10 mouse cellular contexts compared by ENCODE assay signal in the genomic region with DNA sequence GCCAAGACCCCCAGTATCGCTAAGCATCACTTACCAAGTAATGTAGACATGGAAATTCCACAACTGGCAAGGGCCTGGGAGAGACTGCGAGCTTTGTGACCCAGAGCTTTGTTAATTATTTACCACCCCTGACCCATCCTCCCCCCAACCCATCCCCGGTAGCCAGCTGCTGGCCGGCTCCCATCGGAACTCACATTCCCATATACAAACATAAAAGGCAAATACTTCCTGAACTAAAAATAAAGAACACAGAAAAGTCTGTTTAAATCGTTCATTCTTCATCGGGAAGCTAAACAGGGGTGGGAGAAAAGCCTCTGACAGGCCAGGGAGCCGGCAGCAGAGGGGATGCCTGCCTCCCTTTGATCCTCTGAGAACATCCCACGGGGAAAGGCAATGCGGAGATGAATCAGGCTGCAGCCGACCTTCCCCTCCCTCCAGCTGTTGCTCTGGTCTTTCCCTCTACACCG.
DNase-seq lines count a peak whose midpoint lies in the region; ATAC-seq lines count a peak whose summit lies in the region.
"Had no signal": no experiment of that assay in that cellular context is flagged by ENCODE, and none has a peak within 500 bp of the region (broad histone marks: within the 10 kb centered on the region; RNA-seq: fewer than 3 reads in every experiment).

No protein-coding gene starts in this region.

- no peak overlapping the region for H3K9ac ChIP-seq in embryonic facial prominence, embryonic 12.5 days
- no peak overlapping the region for H3K9ac ChIP-seq in midbrain, embryonic 14.5 days (replicated peaks; ENCODE audit: low read length)
- no peak overlapping the region for H3K9ac ChIP-seq in forebrain, embryonic 16.5 days (replicated peaks; ENCODE audit: low read depth, low read length)

- ATAC-seq in embryonic facial prominence, embryonic 12.5 days (ENCODE audit: insufficient number of reproducible peaks, insufficient read depth, low FRiP score, low TSS enrichment): no peak
- no peak for ATAC-seq in midbrain, embryonic 14.5 days (ENCODE audit: low FRiP score, low TSS enrichment)
- ATAC-seq in forebrain, embryonic 16.5 days: no peak

- H3K4me1 ChIP-seq in embryonic facial prominence, embryonic 12.5 days: peaks cover 11% of the 10 kb centered on the region; the same call in 1 of the 2 replicates
- H3K4me1 ChIP-seq in midbrain, embryonic 14.5 days (ENCODE audit: control insufficient read depth, insufficient read depth, low read length): peaks cover 16% of the 10 kb centered on the region
- H3K4me1 ChIP-seq in forebrain, embryonic 16.5 days (replicated peaks; ENCODE audit: control insufficient read depth, insufficient read depth, low read length): 0 out of 2 replicates have a peak, but pooled peaks cover 4% of the 10 kb centered on the region

- no peaks in the 10 kb centered on the region for H3K27me3 ChIP-seq in embryonic facial prominence, embryonic 12.5 days
- H3K27me3 ChIP-seq in midbrain, embryonic 14.5 days (ENCODE audit: control insufficient read depth, insufficient read depth, low read length): no peaks in the 10 kb centered on the region
- H3K27me3 ChIP-seq in forebrain, embryonic 16.5 days (replicated peaks; ENCODE audit: control insufficient read depth, insufficient read depth, low read length): no peaks in the 10 kb centered on the region
- H3K27me3 ChIP-seq: megakaryocyte, embryonic 14.5 days had no signal

- DNase-seq in embryo, embryonic 10 days (ENCODE audit: low spot score): peak; percentile 47
- DNase-seq in kidney, postnatal 14 days: peak; percentile 70
- peak; percentile 58 for DNase-seq in midbrain, embryonic 14.5 days
- no peak for DNase-seq in left cerebral cortex, adult 11 months (ENCODE audit: low spot score)
- DNase-seq in gastrocnemius, postnatal 25 days: no peak
- DNase-seq in heart, postnatal 4 days: no peak
- DNase-seq: heart, postnatal 36 days had no signal

- H3K27ac ChIP-seq in embryonic facial prominence, embryonic 12.5 days: no peak overlapping the region
- 0 out of 2 replicates have a peak overlapping the region, but pooled peaks have one; percentile 32 for H3K27ac ChIP-seq in midbrain, embryonic 14.5 days (replicated peaks; ENCODE audit: low read depth, low read length)
- H3K27ac ChIP-seq in forebrain, embryonic 16.5 days (ENCODE audit: low read length): no peak overlapping the region

- 16% methylated on average over 12 of the region's 12 CpGs for WGBS in embryonic facial prominence, embryonic 12.5 days
- WGBS in midbrain, embryonic 14.5 days: 16% methylated on average over 12 of the region's 12 CpGs
- 41% methylated on average over 12 of the region's 12 CpGs for WGBS in forebrain, embryonic 16.5 days

- no peaks in the 10 kb centered on the region for H3K36me3 ChIP-seq in embryonic facial prominence, embryonic 12.5 days
- H3K36me3 ChIP-seq in midbrain, embryonic 14.5 days (ENCODE audit: control insufficient read depth, insufficient read depth, low read length): no peaks in the 10 kb centered on the region
- H3K36me3 ChIP-seq in forebrain, embryonic 16.5 days (ENCODE audit: control insufficient read depth, insufficient read depth): no peaks in the 10 kb centered on the region

- no peaks in the 10 kb centered on the region for H3K9me3 ChIP-seq in embryonic facial prominence, embryonic 12.5 days
- no peaks in the 10 kb centered on the region for H3K9me3 ChIP-seq in midbrain, embryonic 14.5 days (ENCODE audit: control insufficient read depth, low read length)
- H3K9me3 ChIP-seq in forebrain, embryonic 16.5 days (ENCODE audit: control insufficient read depth, low read length): peaks cover 2% of the 10 kb centered on the region; the same call in 1 of the 2 replicates

- H3K4me2 ChIP-seq in embryonic facial prominence, embryonic 12.5 days (replicated peaks): 0 out of 2 replicates have a peak overlapping the region, but pooled peaks have one; percentile 12
- peak overlapping the region; percentile 23 for H3K4me2 ChIP-seq in midbrain, embryonic 14.5 days (ENCODE audit: low read length)
- no peak overlapping the region for H3K4me2 ChIP-seq in forebrain, embryonic 16.5 days (ENCODE audit: low read length)

- H3K4me3 ChIP-seq in embryonic facial prominence, embryonic 12.5 days: no peak overlapping the region
- no peak overlapping the region for H3K4me3 ChIP-seq in midbrain, embryonic 14.5 days (replicated peaks; ENCODE audit: low read depth, low read length)
- H3K4me3 ChIP-seq in forebrain, embryonic 16.5 days (replicated peaks; ENCODE audit: low read length): no peak overlapping the region
- H3K4me3 ChIP-seq: megakaryocyte, embryonic 14.5 days had no signal

Comparison
In these comparisons a context has a peak if more than half of its experiments do, and no peak if none do; other contexts are left out.
1. DNase-seq: peak in embryo, embryonic 10 days (single experiment), kidney, postnatal 14 days (single experiment) and midbrain, embryonic 14.5 days (single experiment); none in left cerebral cortex, adult 11 months (single experiment), gastrocnemius, postnatal 25 days (single experiment) and heart, postnatal 4 days (single experiment).